Mouse (Mus musculus): ENCODE measurements around the gene Gpatch8.

DNA sequence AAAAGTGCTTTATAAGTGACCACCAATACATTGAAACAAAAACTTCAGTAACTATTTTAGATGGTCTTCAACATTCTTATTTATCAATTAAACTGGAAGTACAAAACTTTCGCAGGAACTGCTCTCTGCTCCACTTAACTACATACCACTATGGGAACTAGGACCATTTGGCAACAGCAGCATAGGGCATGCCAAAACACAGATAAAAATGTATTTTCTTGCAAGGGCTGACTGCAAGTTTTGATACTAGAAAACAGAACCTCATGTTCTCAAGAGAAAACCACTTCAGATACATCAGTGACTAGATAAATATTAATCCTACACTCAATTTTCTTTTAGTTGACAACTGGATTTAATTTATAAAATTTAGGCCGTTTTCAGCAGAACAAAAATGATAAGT, 22.1 kb downstream of the Gpatch8 start:
- TF ChIP-seq GATA1 (IDR thresholded peaks at IDR 0.05; ENCODE audit: low read length) = no peak
- TF ChIP-seq TAL1 (IDR thresholded peaks at IDR 0.05; ENCODE audit: low read length) = no peak
